Mouse (Mus musculus) olfactory bulb, adult 2 months (tissue): ENCODE measurements around the gene Ugt2b1.

Experiments used
- CTCF ChIP-seq: fragments of 200-500 bp; IDR thresholded peaks from 2 replicates; pipeline ENCODE4 v1.5.1; 2012; ENCODE audit warnings: low read depth, mild to moderate bottlenecking, low read length, moderate library complexity; ENCODE audit not compliant: insufficient read depth
- POLR2A ChIP-seq: fragments of 200-500 bp; IDR thresholded peaks from 2 replicates; pipeline ENCODE4 v1.6.1; 2012; ENCODE audit warnings: mild to moderate bottlenecking, low read depth, low read length, moderate library complexity; ENCODE audit not compliant: insufficient read depth

GRCm38 (mm10) chr5:86960504-86960903 is 34.2 kb upstream of the Ugt2b1 start:
- TF ChIP-seq CTCF: no peak
- no peak for TF ChIP-seq POLR2A
